Mouse (Mus musculus) urinary bladder, postnatal 4 days (tissue): ENCODE measurements around the gene Kif20b.
A peak's percentile ranks its signal among the peaks of the same experiment; 100 is the strongest.

Experiments used
- DNase-seq, 2 experiments: peaks; one replicate each; pipeline ENCODE4 v3.0.0; 2021 to 2022; ENCODE audit warnings: low spot score in 2 of 2

Gene Kif20b

DNA sequence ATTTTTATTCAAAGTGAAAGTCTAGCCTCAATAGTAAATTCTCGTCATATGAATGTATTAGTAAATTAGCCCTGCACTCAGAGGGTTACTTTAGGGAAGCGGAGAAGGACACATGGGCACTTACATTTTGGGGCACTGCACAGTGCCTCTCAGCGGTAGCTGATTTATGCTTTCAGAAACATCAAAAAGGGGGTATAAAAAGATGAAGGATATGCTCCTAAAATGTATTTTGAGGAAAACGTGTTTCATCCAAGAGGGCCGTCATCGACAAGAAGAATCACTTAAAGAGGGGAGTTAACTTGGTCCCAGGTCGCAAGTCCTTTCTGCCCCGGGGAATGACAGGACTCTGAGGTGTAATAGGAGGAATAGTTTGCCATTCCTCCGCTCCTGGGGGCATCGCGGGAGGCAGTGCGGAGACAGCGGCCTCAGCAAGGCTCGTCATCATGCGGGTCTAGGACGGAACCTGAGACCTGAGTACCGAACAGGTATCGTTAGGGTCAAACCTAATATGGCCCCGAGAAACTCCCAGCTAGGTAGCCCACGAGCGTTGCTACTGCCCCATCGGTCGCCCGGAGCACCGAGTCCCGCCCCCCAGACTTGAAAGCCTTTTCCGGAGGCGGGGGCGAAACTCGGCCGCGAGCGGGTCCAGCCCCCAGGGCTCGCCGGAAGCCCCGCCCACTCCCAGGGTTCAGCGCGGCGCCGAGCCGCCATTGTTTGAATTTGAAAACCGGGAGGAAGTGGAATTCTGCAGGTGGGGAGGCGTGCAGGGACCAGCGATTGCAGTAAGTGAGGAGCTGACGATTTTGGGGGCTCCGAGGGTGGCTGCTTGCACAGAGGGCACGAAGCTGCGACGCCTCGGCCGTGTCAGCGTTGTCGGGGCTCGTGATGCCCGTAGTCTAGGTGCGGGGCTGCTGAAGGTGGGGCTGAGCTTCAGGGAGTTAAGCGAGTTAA, at the start of gene Kif20b:
TSS of gene Kif20b (plus strand) at position 710 of the 951 bp plus-strand sequence.
- peak; percentile 86 to 91 for DNase-seq

DNA sequence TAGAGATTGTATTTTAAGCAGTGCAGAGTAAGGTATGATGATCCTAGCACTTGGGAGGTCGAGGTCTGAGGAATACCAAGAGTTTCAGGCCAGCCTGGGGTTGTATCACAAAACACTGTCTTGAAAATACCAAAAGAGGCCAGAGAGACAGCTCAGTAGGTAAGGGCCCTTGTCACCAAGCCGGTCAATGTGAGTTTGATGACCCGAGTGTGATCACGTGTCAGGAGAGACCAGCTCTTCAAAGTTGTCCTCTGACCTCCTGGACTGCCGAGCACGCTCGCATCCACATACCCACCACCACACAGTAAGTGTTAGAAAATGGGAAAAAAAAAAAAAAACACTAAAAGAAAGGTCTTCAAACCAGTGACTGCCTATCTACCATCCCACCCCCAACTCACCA, 45.5 kb upstream of the Kif20b start:
- DNase-seq = no peak

DNA sequence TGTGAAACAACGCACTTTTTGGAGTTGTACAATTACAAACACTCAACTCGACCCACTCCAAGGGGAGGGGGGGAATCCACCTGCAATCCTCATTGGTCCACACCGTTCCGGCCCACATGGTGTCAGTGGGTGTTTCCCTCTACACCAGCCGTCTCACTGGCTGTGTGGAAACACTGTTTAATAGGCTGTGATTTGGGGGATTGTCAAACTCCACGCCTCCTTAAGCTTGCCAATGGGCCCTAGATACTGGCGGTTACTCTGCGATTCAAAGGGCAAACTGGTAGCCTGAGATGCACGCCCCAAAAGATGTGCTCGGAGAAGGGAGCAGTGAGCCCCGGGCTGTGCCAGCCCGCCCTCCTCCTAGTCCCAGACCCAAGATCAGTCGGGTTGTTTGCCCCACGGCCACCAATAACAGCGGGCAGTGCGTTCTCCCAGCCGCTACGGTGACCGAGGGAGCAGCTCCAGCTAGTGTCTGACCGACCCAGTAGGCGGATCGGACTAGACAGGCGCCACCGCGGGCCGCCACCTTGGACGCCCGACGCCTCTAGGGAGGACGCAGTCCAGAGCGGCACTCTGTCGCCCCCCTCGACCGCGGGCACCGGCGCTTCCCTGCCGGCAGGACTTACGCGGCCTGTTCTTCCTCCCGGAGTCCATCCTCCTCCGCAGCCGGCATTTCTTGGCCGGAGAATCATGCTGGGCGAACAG, 44.1 kb upstream of the Kif20b start:
- DNase-seq = peak; percentile 83 to 84

DNA sequence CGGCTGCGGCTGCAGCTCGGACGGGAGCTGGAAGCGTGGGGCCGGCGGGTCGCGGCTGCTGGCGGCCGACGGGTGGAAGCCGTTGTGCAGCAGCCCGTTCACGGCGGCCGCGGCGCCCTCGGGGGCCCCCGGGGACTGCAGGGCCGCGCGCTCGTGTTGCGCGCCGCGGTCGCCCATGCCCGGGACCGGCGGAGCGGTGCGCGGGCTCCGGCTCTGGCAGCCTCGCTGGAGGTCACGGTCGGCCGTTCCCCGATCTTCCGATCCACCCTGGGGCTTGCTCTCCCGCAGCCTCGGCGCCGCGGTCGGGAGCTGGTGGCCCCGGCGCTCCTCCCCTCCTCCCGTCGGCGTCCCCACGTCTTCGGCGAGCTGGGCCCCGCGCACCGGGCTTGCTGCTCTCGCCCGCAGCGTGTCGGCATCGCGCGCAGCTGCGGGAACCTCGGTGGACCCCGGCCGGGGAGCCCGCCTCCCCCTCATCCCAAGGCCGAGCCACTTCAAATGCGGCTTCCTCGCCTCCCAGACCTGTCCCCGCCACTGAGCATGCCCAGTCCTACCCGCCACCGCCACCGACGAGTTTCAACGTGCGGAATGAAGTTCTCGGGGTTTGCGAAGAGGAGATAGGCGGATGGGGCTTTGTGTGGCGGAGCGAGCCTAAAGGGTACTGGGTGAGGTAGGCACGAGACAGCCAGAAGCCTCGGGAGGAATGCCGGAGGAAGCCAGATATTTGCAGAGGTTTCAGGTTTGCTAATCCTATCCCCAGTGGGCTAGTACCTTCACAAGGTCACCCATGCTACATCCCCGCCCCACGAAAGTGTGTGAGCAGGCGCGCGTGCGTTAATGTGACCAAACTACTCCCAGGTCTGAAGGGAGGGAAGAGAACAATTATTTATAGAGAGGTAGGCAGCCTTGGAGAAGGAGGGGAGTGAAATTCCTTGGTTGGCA, 43.3 kb upstream of the Kif20b start, which contains the start of gene Pank1:
TSS of gene Pank1 (minus strand) at position 853 of the 939 bp plus-strand sequence.
- peak; percentile 64 to 71 for DNase-seq

DNA sequence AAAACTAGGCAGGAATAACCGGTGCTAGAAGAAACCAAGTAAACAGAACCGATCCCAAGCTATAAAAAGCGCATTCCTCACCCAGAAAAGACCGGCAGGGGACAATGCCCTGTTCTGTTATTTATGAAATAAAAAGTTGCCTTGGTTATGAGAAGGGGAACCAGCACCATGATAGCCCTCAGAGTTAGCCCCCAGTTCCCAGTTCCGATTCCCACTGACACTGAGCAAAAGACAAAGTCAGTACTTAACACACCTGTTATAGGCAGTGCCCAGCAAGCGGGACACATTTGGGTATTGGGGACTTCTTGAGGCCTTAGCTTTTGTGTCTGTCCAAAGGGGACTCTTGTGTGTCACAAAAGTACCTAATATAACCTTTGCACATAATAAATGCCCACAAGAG, 42.5 kb upstream of the Kif20b start:
- no peak for DNase-seq

DNA sequence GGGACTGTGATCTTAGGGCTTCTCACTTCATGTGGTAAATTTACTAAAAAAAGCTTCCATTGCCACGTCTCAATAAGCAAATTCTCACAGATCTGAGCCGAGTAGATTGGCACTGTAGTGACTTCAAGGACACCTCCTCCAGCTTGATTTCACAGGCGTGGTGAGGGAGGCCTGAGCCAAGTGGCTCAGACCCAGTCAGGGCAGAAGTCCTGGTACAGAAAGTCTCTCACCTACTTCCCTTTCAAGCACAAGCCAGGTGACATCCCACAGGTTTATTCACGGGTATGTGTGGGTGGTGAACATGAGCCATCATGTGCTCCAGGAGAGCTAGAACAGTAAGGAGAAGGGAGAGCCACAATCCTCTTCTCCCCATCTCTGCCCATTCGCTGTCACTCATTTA, 41.0 kb upstream of the Kif20b start:
- DNase-seq = no peak

DNA sequence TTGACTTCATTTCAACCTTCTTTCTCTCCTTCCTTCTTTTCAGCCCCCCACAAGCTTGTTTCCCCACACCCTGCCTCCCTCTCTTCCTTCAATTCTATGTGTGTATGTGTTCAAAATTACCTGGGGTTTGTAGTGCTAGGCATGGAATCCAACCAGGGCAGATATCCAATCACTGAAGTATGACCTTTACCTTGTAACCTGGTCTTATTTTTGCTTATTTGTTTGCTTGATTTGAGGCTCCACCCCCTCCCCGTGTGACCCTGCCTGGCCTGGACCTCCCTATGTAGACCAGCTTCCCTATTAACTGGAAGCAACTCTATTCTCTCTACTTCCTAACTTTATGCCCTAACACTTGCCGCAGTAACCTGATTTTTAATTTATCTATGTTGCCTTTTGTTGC, 39.7 kb upstream of the Kif20b start:
- no peak for DNase-seq

DNA sequence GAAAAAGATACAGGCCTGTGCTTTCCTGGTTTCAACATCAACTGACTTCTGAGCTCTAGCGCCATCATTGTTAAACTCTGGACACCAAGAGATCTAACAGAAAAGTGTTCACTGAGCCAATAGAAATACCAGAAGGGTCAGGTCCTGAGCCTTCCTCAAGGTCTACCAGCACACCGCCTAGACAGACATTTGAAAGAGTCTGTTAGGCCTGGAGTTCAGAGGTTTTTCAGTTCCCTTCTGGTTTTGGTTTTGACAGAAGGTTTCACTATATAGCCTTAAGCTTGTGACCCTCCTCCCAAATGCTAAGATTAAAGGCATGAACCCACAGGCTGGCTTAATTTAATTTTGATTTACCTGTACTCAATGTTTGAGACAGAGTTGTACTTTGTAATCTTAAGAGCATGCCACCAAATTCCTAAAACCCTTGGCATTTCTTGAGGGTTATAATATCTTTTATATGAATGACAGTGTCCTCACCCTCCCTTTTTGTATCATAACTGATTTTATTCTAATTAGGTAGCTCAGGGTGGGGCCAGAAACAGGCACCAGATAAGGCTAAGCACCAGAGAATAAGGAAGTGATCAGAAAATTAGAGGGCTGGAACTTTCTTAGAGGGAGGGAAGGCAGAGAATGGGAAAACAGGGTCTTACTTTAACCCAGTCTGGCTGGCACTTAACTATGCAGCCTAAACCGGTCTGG, 38.5 kb upstream of the Kif20b start:
- no peak for DNase-seq

DNA sequence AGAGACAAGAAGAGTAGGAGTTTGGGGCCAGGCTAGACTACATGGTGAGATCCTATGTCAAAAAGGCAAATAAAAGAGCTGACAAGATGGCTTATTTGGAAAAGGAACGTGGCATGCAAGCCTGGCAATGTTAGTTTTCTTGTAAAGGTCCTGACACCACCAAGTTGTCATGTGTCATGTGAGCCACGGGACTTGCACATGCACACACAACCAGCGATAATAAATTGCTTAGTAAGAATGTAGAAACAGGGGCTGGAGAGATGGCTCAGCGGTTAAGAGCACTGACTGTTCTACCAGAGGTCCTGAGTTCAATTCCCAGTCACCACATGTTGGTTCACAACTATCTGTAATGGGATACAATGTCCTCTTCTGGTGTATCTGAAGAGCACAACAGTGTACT, 35.8 kb upstream of the Kif20b start:
- DNase-seq = no peak

DNA sequence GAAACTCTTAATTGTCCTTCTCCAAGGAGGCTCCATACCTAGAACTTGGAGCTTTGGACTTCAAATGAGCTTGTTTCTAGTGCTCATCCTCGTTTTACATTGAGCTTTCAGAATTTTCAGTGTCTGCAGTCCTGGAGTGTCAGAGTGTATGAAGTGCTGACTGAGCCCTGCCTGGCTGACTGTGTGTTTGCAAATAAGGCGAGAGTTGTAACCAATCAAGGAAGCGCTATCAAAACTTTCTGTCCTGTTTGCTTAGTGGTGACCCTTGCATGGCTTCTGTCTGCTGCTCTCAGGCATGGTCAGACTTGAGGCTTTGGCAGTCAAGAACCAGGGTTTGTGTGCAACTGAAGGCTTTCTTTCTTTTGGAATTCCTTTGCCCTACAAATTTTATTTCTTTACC, 31.2 kb upstream of the Kif20b start:
- no peak for DNase-seq

DNA sequence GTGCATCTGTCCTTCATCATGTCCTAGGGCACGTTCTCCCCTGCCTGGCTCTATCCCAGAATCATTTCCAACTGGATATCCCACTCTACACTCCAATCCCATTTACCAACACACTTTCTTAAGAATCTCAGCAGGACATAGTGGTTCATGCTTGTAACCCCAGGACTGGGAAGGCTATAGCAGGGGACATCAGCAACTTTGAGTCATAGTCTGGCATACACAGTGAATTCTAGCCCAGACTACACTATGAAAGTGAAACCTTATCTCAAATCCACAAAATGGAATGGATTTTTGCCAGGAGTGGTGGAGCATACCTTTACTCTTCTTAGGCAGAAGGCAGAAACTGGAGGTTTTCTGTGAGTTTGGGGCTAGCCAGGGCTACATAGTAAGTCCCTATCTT, 30.6 kb upstream of the Kif20b start:
- DNase-seq = no peak

DNA sequence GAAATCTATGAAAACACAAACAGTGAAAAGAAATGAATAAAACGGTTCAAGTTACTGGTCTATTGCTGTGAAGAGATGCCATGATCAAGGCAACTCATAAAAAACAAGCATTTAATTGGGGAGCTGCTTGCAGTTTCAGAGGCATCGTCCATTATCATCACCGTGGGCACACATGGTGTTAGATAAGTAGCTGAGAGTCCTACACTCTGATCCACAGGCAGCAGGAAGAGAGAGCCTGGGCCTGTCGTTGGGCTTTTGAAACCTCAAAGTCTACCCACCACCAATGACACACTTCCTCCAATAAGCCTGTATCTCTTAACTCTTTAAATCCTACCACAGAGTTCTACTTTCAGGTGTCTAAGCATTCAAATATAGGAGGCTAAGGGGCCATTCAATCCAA, 27.1 kb upstream of the Kif20b start:
- DNase-seq = no peak

DNA sequence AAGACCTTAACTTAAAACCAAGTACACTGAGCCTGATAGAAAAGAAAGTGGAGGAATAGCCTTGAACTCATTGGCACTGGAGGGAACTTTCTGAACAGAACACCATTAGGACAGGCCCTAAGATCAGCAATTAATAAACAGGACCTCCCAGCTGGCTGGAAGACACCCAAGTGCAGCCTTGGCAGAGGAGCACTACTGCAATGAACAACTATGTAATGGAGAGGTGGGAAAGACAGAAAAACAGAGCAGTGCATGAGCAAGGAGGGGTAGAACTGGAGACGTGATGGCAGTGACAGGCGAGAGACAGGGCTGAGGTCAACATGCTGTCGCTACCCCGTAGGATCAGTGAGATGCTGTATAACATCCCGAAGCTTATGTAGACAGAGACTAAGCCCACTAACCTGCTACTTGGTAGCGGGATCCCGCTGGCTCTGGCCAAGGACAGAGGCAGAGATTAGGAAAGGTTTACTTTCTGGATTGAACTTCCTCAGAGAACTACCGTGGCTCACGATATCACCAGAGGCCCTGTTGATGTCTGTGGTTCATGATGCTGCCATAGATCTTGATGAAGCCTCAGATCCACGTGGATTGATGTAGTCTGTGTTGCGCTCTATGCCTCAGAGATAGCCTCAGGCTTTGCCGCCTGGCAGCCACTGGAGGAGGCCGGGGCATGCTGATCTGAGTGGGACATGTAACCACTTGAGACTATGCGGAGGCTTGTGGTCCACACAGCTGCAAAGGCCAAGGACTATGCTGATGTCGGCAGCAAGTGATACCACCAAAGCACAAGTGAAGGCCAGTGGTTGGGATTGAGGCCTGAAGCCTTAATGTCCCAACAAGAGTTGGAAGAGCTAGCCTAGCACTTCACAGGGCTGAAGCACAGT, 24.8 kb upstream of the Kif20b start:
- peak in 1 of 2 experiments; percentile 54 for DNase-seq

DNA sequence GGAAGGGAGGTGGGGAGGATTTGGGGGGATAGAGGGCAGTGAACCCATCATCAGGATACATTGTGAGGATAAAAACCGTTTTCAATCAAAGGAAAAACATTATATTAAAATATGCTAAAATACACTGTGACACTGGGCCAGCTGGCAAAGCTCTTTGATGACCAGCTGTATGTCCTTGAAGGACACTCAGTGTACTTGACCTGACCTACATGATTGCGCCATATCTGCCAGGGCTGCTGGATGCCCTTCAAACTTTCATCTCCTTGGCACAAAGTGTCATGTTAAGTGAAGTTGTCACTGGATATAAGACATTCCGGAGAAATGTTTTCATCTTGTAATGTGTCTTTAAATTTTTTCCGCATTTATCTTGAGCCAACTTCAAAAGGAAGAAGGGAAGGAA, 23.2 kb upstream of the Kif20b start:
- no peak for DNase-seq

DNA sequence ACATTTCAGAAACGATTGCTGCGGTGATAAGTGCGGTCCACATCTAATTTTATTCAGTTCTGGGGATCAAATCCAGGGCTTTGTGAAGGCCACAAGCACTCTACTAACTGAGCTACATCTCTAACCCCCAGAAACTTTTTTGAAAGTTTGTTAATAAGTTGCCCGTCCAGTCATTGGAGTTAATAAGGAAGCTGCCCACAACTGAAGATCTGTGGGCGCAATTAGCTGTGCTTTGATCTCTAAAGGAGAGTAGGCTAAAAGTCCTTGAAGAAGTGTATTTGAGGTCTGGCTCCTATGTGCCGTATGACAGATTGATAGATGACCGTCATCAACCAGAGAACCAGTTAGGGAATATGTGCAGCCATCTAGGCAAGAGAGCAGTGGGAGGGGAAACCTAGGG, 20.9 kb upstream of the Kif20b start:
- DNase-seq = no peak

DNA sequence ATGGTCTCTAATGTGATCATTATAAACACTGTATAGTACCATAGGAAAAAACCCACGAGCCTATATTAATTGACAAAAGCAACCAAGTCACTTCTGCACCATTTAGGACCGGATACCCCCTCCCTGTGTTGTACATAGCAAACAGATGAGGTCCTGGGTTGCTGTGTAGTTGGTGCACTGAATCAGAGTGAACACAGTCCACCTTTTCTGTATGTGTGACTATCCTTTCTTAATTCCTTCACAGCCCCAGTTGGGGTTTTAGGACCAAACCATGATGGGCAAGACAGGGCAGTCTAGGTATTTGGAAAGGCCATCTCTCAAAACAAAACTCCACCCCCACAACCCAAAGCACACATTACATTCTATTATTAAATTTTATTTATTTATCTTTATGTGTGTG, 20.4 kb upstream of the Kif20b start:
- DNase-seq = no peak

DNA sequence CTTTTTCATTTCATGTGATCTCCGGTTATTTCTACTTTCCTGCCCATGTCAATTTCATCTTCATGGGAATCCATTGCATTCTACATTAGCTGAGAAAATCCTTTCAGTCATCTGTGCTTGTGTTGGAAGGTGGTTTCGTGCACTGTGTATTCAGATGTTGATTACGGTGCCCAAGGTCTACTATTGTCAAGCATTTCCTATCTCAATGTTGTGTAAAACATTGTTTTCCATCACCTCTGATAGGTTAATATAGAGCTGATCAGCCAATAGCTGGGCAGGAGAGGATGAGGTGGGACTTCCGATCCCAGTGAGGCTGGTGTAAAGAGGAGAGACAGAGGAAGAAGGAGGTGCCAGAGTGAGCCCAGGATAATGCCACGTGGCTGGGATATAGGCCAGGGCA, 18.1 kb upstream of the Kif20b start:
- no peak for DNase-seq

DNA sequence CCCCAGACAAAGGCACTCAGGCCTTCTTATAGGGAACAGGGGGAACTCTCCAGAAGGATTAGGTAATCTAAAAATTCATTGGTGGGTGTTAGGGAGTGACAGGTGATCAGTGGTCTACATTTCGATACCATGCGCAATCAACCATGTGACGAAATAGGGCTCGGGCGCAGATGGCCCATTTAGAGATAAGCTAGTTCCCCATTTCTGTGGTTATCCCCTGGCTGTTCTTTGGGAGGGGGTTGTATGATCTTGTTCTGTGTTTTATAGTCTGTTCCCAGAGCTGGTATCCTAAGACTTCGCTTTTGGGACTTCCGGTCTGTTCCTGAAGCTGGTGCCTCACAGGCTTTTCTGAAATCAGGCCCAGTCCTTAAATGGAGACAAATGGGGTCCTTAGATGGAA, 16.7 kb upstream of the Kif20b start:
- DNase-seq = no peak

DNA sequence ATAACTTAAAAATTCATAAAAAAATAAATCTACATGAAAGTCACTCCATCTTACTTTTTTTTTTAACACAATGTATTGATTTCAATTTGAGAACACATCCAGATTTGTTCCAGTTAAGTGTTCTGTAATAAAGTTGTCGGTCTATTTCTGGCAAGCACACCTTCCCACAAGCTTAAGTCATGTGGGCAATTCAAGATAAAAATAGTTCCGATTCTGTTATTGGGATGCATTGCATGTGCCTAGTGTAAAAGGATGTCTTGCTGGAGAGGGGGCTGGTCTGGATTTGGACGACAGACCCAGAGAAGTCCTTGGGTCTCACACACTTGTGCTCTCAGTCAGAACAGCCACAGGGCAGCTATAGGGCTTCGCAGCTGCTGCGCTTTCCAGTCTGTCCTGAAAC, 15.4 kb upstream of the Kif20b start:
- no peak for DNase-seq

DNA sequence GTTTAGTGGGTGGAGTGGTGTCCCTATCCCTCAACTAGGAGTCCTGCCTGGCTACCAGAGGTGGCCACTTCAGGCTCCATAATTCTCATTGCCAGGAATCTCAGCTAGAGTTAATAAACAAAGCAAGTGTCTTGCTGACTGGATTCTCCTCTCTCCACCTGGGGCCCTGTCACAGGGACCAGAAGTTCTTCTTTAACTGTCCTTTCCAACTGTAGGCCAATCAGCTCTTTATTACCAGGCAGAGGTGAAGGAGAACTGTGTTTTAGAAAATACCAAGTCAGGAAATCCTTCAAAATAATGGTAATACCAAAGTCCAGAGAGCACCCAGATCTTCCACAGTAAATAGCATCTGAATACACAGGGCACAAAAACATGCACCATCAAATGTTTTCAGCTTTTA, 9.8 kb upstream of the Kif20b start:
- DNase-seq = no peak
